Mouse (Mus musculus) midbrain, embryonic 14.5 days (tissue): Measurements from ENCODE around the gene Shc1. TPM values are rescaled to one million over a fixed set of nuclear protein-coding genes. Genes with fewer than 3 reads are reported as not detected.

Source experiments
- ATAC-seq: fragments of 200-750 bp; cut with Nextera tagmentation; 2 replicates; pipeline ENCODE4 v1.8.0; 2017; ENCODE audit warnings: moderate number of reproducible peaks, moderate library complexity; ENCODE audit not compliant: low FRiP score, low TSS enrichment
- DNase-seq: peaks from one replicate; pipeline ENCODE4 v3.0.0-alpha.2; 2015
- H3K27ac ChIP-seq: fragments of 300-500 bp; sonication (generic); replicated peaks from 2 replicates; pipeline ENCODE4 v1.5.1; 2014; ENCODE audit warnings: mild to moderate bottlenecking, low read depth, low read length, moderate library complexity
- H3K27me3 ChIP-seq: fragments of 300-500 bp; sonication (generic); 2 replicates; pipeline ENCODE4 v1.6.1; 2014; ENCODE audit warnings: low read length, control low read depth, mixed read lengths; ENCODE audit not compliant: control insufficient read depth, insufficient read depth
- H3K36me3 ChIP-seq: fragments of 300-500 bp; sonication (generic); 2 replicates; pipeline ENCODE4 v1.6.1; 2014; ENCODE audit warnings: low read length, control low read depth; ENCODE audit not compliant: control insufficient read depth, insufficient read depth
- H3K4me1 ChIP-seq: fragments of 300-500 bp; sonication (generic); 2 replicates; pipeline ENCODE4 v1.6.1; 2014; ENCODE audit warnings: mild to moderate bottlenecking, antibody characterized with exemption, low read length, control low read depth; ENCODE audit not compliant: control insufficient read depth, insufficient read depth
- H3K4me2 ChIP-seq: fragments of 300-500 bp; sonication (generic); 2 replicates; pipeline ENCODE4 v1.6.1; 2014; ENCODE audit warnings: mild to moderate bottlenecking, low read length, moderate library complexity
- H3K4me3 ChIP-seq: fragments of 300-500 bp; sonication (generic); replicated peaks from 2 replicates; pipeline ENCODE4 v1.5.1; 2014; ENCODE audit warnings: low read depth, low read length
- H3K9ac ChIP-seq: fragments of 300-500 bp; sonication (generic); replicated peaks from 2 replicates; pipeline ENCODE4 v1.6.1; 2014; ENCODE audit warnings: mild to moderate bottlenecking, low read length, moderate library complexity
- H3K9me3 ChIP-seq: fragments of 300-500 bp; sonication (generic); 2 replicates; pipeline ENCODE4 v1.6.1; 2016; ENCODE audit warnings: low read length, control low read depth, mixed read lengths; ENCODE audit not compliant: control insufficient read depth
- WGBS: fragments of 180-500 bp; shearing (Covaris S2); extraction: QIAGEN DNeasy Blood & Tissue Kit; methylation state at CpG from one replicate; pipeline ENCODE4 v1.1.7; 2014; 5-methylcytosine and 5-hydroxymethylcytosine counted together
- polyA plus RNA-seq: library from polyadenylated mRNA; unstranded; fragments of >200 nt; fragmentation: Nextera tagmentation; extraction: Ambion mirVana; gene quantifications from 2 replicates; pipeline ENCODE4 v1.2.1, GENCODE M21; 2014

Shc1 gene
- 5.9 and 10.2 TPM in 2 replicates for polyA plus RNA-seq

- under 1% methylated on average over 39 of the region's 39 CpGs for WGBS
- H3K9ac ChIP-seq, result peak within 1 kb of the TSS; percentile 58
- peak within 1 kb of the TSS; percentile 56 for H3K4me3 ChIP-seq
- H3K9me3 ChIP-seq, result no peaks in the 10 kb centered on the region
- H3K27me3 ChIP-seq, result no peaks in the 10 kb centered on the region
- peak within 1 kb of the TSS; percentile 77 for H3K27ac ChIP-seq
- peak; percentile 97 for DNase-seq
- peaks cover 6% of the 10 kb centered on the region for H3K36me3 ChIP-seq
- H3K4me2 ChIP-seq, result peak within 1 kb of the TSS; percentile 93
- ATAC-seq, result peak; percentile 96
- H3K4me1 ChIP-seq, result peaks cover 22% of the 10 kb centered on the region
These were observed at the start of gene Shc1, which contains the start of gene Cks1b for GRCm38 (mm10) chr3:89418170-89418860. TSS of gene Shc1 (plus strand) at chr3:89418443. TSS of gene Cks1b (minus strand) at chr3:89418383.

GRCm38 (mm10) chr3:89373581-89374231 is 44.5 kb upstream of the Shc1 start:
- Histone ChIP-seq H3K27me3 (no peaks in the 10 kb centered on the region), H3K36me3 (no peaks in the 10 kb centered on the region), H3K4me1 (peaks cover 7% of the 10 kb centered on the region; the same call in 1 of the 2 replicates), H3K27ac (no peak overlapping the region), H3K4me3 (no peak overlapping the region), H3K9ac (no peak overlapping the region), H3K9me3 (no peaks in the 10 kb centered on the region), H3K4me2 (no peak overlapping the region)
- 51% methylated on average over 5 of the region's 5 CpGs for WGBS
- no peak for ATAC-seq
- DNase-seq, result no peak

- WGBS, result 72% methylated on average over 4 of the region's 4 CpGs
These were observed 40.4 kb upstream of the Shc1 start for GRCm38 (mm10) chr3:89377831-89378230.

GRCm38 (mm10) chr3:89378394-89379067 is 39.7 kb upstream of the Shc1 start:
- H3K36me3 ChIP-seq, result no peaks in the 10 kb centered on the region
- 1% methylated on average over 29 of the region's 29 CpGs for WGBS

More at GRCm38 (mm10) chr3:89377831-89378230, 40.4 kb upstream of the Shc1 start:
- Histone ChIP-seq H3K9ac (peak overlapping the region; percentile 66; the same call in 1 of the 2 replicates), H3K36me3 (no peaks in the 10 kb centered on the region), H3K27me3 (no peaks in the 10 kb centered on the region), H3K4me3 (no peak overlapping the region), H3K27ac (no peak overlapping the region), H3K4me1 (peaks cover 11% of the 10 kb centered on the region; the same call in 1 of the 2 replicates), H3K4me2 (peak overlapping the region; percentile 84), H3K9me3 (no peaks in the 10 kb centered on the region)
- peak; percentile 26; the same call in 1 of the 2 replicates for ATAC-seq
- no peak for DNase-seq

GRCm38 (mm10) chr3:89379388-89380131 is 38.7 kb upstream of the Shc1 start:
- 87% methylated on average over 31 of the region's 31 CpGs for WGBS
- Histone ChIP-seq H3K9me3 (no peaks in the 10 kb centered on the region), H3K27me3 (no peaks in the 10 kb centered on the region), H3K9ac (no peak overlapping the region), H3K36me3 (no peaks in the 10 kb centered on the region), H3K4me2 (peak overlapping the region; percentile 84; the same call in 1 of the 2 replicates), H3K27ac (no peak overlapping the region), H3K4me3 (no peak overlapping the region), H3K4me1 (peaks cover 11% of the 10 kb centered on the region; the same call in 1 of the 2 replicates)
- DNase-seq (no peak), ATAC-seq (no peak)

More at GRCm38 (mm10) chr3:89378394-89379067, 39.7 kb upstream of the Shc1 start:
- DNase-seq (peak; percentile 87), ATAC-seq (peak; percentile 86)
- Histone ChIP-seq H3K4me1 (peaks cover 11% of the 10 kb centered on the region; the same call in 1 of the 2 replicates), H3K9me3 (no peaks in the 10 kb centered on the region), H3K27me3 (no peaks in the 10 kb centered on the region), H3K9ac (peak overlapping the region; percentile 66), H3K4me2 (peak overlapping the region; percentile 84), H3K4me3 (peak overlapping the region; percentile 46), H3K27ac (peak overlapping the region; percentile 3; the same call in 1 of the 2 replicates)

- Histone ChIP-seq H3K4me1 (peaks cover 11% of the 10 kb centered on the region; the same call in 1 of the 2 replicates), H3K27me3 (no peaks in the 10 kb centered on the region), H3K4me2 (no peak overlapping the region), H3K27ac (no peak overlapping the region), H3K4me3 (no peak overlapping the region), H3K9me3 (no peaks in the 10 kb centered on the region), H3K36me3 (no peaks in the 10 kb centered on the region), H3K9ac (no peak overlapping the region)
- 95% methylated on average over 14 of the region's 14 CpGs for WGBS
- DNase-seq (no peak), ATAC-seq (no peak)
These were observed 38.0 kb upstream of the Shc1 start for GRCm38 (mm10) chr3:89380291-89380690.

GRCm38 (mm10) chr3:89380711-89381110 is 37.5 kb upstream of the Shc1 start:
- Histone ChIP-seq H3K27ac (no peak overlapping the region), H3K9me3 (no peaks in the 10 kb centered on the region), H3K4me3 (no peak overlapping the region), H3K4me1 (peaks cover 11% of the 10 kb centered on the region; the same call in 1 of the 2 replicates), H3K27me3 (no peaks in the 10 kb centered on the region), H3K36me3 (no peaks in the 10 kb centered on the region), H3K4me2 (no peak overlapping the region), H3K9ac (no peak overlapping the region)
- no peak for DNase-seq
- WGBS, result 93% methylated on average over 18 of the region's 18 CpGs
- ATAC-seq, result no peak

- DNase-seq (no peak), ATAC-seq (no peak)
These were observed 37.0 kb upstream of the Shc1 start for GRCm38 (mm10) chr3:89381233-89381632.

More at GRCm38 (mm10) chr3:89381233-89381632, 37.0 kb upstream of the Shc1 start:
- Histone ChIP-seq H3K4me3 (no peak overlapping the region), H3K9ac (no peak overlapping the region), H3K4me2 (no peak overlapping the region), H3K36me3 (no peaks in the 10 kb centered on the region), H3K9me3 (no peaks in the 10 kb centered on the region), H3K4me1 (peaks cover 11% of the 10 kb centered on the region; the same call in 1 of the 2 replicates), H3K27ac (no peak overlapping the region), H3K27me3 (no peaks in the 10 kb centered on the region)
- WGBS, result 87% methylated on average over 11 of the region's 11 CpGs
